24 mouse cellular contexts compared by ENCODE assay signal in the genomic region with DNA sequence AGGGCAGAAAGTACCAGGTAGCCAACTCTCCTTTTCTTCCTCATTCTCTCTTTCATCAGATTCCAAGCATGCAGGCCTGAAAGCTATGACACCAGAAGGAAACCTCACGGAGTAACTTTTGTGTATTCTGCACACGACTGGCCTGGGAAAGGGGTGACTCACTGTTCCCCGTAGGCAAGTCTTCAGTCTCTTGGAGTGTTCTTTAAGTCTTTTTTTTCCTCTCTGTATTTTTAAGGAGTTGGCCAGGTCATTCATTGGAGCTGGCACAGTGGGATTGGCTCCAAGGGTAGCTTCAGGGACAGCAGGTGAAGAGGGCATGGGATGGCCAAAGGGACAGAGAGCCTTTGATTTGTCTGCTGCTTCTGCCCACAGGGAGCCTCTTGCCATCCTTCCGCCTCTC.
DNase-seq lines count a peak whose midpoint lies in the region; ATAC-seq and TF ChIP-seq lines count a peak whose summit lies in the region.
"Had no signal": no experiment of that assay in that cellular context is flagged by ENCODE, and none has a peak within 500 bp of the region (broad histone marks: within the 10 kb centered on the region; RNA-seq: fewer than 3 reads in every experiment).

No protein-coding gene starts in this region.

- no peak overlapping the region for H3K4me2 ChIP-seq in hindbrain, embryonic 14.5 days (replicated peaks)
- H3K4me2 ChIP-seq in forebrain, embryonic 15.5 days (replicated peaks), result no peak overlapping the region
- H3K4me2 ChIP-seq: embryonic facial prominence, embryonic 12.5 days; forebrain, embryonic 13.5 days had no signal

- WGBS in hindbrain, embryonic 10.5 days, result 77% methylated on average over 4 of the region's 4 CpGs
- WGBS in hindbrain, embryonic 14.5 days, result 79% methylated on average over 4 of the region's 4 CpGs
- 87% methylated on average over 4 of the region's 4 CpGs for WGBS in forebrain, embryonic 15.5 days

- H3K27me3 ChIP-seq in hindbrain, embryonic 10.5 days (ENCODE audit: insufficient read depth, poor library complexity, severe bottlenecking), result peaks cover 8% of the 10 kb centered on the region
- H3K27me3 ChIP-seq in hindbrain, embryonic 14.5 days (ENCODE audit: control insufficient read depth, insufficient read depth, low read length), result no peaks in the 10 kb centered on the region
- no peaks in the 10 kb centered on the region for H3K27me3 ChIP-seq in forebrain, embryonic 15.5 days
- H3K27me3 ChIP-seq: CH12.LX; embryonic facial prominence, embryonic 12.5 days; forebrain, embryonic 13.5 days had no signal

- H3K27ac ChIP-seq in hindbrain, embryonic 10.5 days, result 0 out of 2 replicates have a peak overlapping the region, but pooled peaks have one; percentile 25
- H3K27ac ChIP-seq in hindbrain, embryonic 14.5 days, result no peak overlapping the region
- 0 out of 2 replicates have a peak overlapping the region, but pooled peaks have one; percentile 11 for H3K27ac ChIP-seq in embryonic fibroblast, embryonic 13.5 days (ENCODE audit: insufficient read depth, low read length)
- H3K27ac ChIP-seq in forebrain, embryonic 15.5 days (replicated peaks), result no peak overlapping the region
- H3K27ac ChIP-seq: forebrain, embryonic 13.5 days had no signal

- TF ChIP-seq CTCF in embryonic fibroblast, embryonic 13.5 days (IDR thresholded peaks at IDR 0.05; ENCODE audit: borderline replicate concordance, insufficient read depth, low read length), result no peak

- peaks cover 44% of the 10 kb centered on the region for H3K4me1 ChIP-seq in hindbrain, embryonic 10.5 days (replicated peaks)
- H3K4me1 ChIP-seq in hindbrain, embryonic 14.5 days (replicated peaks; ENCODE audit: control insufficient read depth, insufficient read depth, low read length), result peaks cover 29% of the 10 kb centered on the region
- no peaks in the 10 kb centered on the region; the same call in 1 of the 2 replicates for H3K4me1 ChIP-seq in embryonic fibroblast, embryonic 13.5 days (ENCODE audit: control insufficient read depth, insufficient read depth, low read length)
- peaks cover 31% of the 10 kb centered on the region for H3K4me1 ChIP-seq in forebrain, embryonic 15.5 days

- DNase-seq in heart, adult 11 months, result peak; percentile 88
- no peak for DNase-seq in heart, adult 9 months (ENCODE audit: low spot score in 2 of 2)
- DNase-seq in hindbrain, embryonic 10.5 days (ENCODE audit: low spot score), result no peak
- no peak for DNase-seq in hindbrain, embryonic 14.5 days (ENCODE audit: low spot score)
- peak; percentile 60 for DNase-seq in NIH3T3 (ENCODE audit: low read depth)
- no peak for DNase-seq in thymus, postnatal 36 days
- DNase-seq: adrenal gland, adult 8-10 months; adrenal gland, postnatal 14 days; adrenal gland, postnatal 36 days; B cell, adult 2 months; cerebellum, adult 11-12 months; cerebellum, adult 2 months; cerebellum, adult 9-10 months; cerebellum, postnatal 10 days; cerebellum, postnatal 25 days had no signal

- no peak for TF ChIP-seq POLR2A in embryonic fibroblast, embryonic 13.5 days (IDR thresholded peaks at IDR 0.05; ENCODE audit: low read depth, low read length)

- no peak overlapping the region for H3K9ac ChIP-seq in hindbrain, embryonic 14.5 days
- no peak overlapping the region for H3K9ac ChIP-seq in forebrain, embryonic 15.5 days (replicated peaks)
- H3K9ac ChIP-seq: embryonic facial prominence, embryonic 12.5 days; forebrain, embryonic 13.5 days had no signal

- H3K9me3 ChIP-seq in hindbrain, embryonic 10.5 days, result no peaks in the 10 kb centered on the region
- H3K9me3 ChIP-seq in hindbrain, embryonic 14.5 days (ENCODE audit: control insufficient read depth, low read length), result no peaks in the 10 kb centered on the region
- H3K9me3 ChIP-seq in forebrain, embryonic 15.5 days, result no peaks in the 10 kb centered on the region
- H3K9me3 ChIP-seq: embryonic facial prominence, embryonic 10.5 days; embryonic facial prominence, embryonic 12.5 days; forebrain, embryonic 13.5 days; G1E had no signal

- H3K4me3 ChIP-seq in hindbrain, embryonic 10.5 days, result no peak overlapping the region
- no peak overlapping the region for H3K4me3 ChIP-seq in hindbrain, embryonic 14.5 days (replicated peaks; ENCODE audit: low read length)
- no peak overlapping the region for H3K4me3 ChIP-seq in embryonic fibroblast, embryonic 13.5 days (ENCODE audit: insufficient read depth, low read length)
- no peak overlapping the region for H3K4me3 ChIP-seq in forebrain, embryonic 15.5 days
- H3K4me3 ChIP-seq: embryonic facial prominence, embryonic 10.5 days; embryonic facial prominence, embryonic 12.5 days; forebrain, embryonic 13.5 days had no signal

- H3K36me3 ChIP-seq in hindbrain, embryonic 10.5 days, result no peaks in the 10 kb centered on the region
- H3K36me3 ChIP-seq in hindbrain, embryonic 14.5 days (replicated peaks; ENCODE audit: control insufficient read depth, insufficient read depth), result no peaks in the 10 kb centered on the region
- no peaks in the 10 kb centered on the region for H3K36me3 ChIP-seq in forebrain, embryonic 15.5 days
- H3K36me3 ChIP-seq: embryonic facial prominence, embryonic 10.5 days; embryonic facial prominence, embryonic 12.5 days; G1E had no signal

- ATAC-seq in hindbrain, embryonic 14.5 days (ENCODE audit: low FRiP score), result no peak
- ATAC-seq in forebrain, embryonic 15.5 days (replicated peaks), result no peak
- ATAC-seq: CD4-positive, CD25-positive, alpha-beta regulatory T cell, adult 4 months; forebrain, embryonic 13.5 days; forebrain, embryonic 16.5 days had no signal

Comparison
In these comparisons a context has a peak if more than half of its experiments do, and no peak if none do; other contexts are left out.
1. DNase-seq: peak in heart, adult 11 months (single experiment) and NIH3T3 (single experiment); none in heart, adult 9 months (0 of 2), hindbrain, embryonic 10.5 days (single experiment), hindbrain, embryonic 14.5 days (single experiment) and thymus, postnatal 36 days (0 of 2).
2. H3K27ac ChIP-seq: peak in hindbrain, embryonic 10.5 days (single experiment) and embryonic fibroblast, embryonic 13.5 days (single experiment); none in hindbrain, embryonic 14.5 days (single experiment) and forebrain, embryonic 15.5 days (single experiment).